Mouse (Mus musculus): ENCODE measurements at regions not wholly inside any gene's neighbourhood (a gene's known extent, or its start where the extent isn't known, plus 50 kb on each side); places are given as distances from the start of the nearest gene placed in this dataset.

DNA sequence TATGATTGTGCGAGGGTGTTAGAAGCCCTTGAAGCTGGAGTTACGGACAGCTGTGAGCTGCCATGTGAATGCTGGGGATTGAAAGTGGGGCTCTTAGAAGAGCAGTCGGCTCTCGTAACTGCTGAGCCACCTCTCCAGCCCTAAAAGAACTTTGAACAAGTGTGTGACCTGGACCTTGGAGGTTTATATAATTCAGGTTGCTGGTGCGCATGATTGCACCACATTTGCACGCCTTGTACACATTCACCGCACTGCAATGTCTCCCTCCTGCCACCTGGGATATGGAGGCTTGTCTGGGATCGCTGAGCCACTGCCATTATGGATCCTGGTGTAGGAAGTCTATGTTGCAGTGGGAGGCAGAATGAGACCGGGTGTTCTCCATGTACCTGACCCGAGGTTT is 73.6 kb upstream of the Sox4 start:
- no peak for DNase-seq

DNA sequence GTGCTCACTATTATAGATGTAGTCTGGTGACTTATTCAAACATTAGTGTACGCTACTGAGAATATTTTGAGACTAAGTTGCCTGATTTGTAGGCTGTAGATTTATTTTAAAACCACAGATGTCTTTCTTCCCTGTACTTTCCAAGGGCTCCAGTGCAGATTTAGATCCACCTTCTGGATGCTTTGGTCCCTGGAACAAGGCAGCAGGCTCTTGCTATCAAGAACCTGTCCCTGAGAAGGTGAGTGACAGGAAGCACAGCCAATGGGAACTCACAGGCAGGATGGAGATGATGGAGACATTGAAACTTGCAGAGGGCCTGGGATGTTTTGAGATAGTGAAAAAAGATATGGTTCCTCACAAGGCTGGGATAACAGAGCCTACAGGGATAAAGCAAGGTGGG is 70.0 kb upstream of the Sox4 start:
- intact Hi-C loops (cut with DNase I) = no loop called here
- no peak for DNase-seq

More for the DNA sequence above, 73.6 kb upstream of the Sox4 start:
- intact Hi-C loops (cut with DNase I) = no loop called here

GRCm38 (mm10) chr13:29019839-29020238 is 66.3 kb upstream of the Sox4 start:
- no peak for DNase-seq
- intact Hi-C loops (cut with DNase I) = no loop called here

DNA sequence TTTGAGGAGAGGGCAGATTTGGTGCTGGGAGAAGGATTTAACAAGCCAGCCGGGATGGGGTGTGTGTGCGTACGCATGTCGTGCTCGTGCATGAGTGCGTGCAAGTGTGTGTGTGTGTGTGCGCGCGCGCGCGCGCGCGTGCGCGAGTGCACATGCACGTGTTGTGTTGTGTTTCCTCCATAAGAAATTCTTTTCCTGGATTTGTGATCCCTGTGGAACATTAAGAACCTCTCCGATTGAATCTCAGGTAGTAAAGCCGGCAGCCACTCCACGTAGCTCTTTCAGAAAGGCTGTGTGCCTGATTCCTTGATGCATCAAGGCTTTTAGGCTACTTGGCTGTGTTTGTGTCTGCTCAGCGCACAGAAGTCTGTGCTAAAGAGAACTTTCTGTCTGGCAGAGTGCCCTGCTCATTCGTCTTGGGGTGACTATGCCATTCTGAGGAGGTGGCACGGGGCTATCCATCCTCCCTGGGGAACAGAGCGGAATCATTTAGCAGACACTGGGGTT is 62.7 kb upstream of the Sox4 start:
- intact Hi-C loops (cut with DNase I) = no loop called here
- no peak for DNase-seq

DNA sequence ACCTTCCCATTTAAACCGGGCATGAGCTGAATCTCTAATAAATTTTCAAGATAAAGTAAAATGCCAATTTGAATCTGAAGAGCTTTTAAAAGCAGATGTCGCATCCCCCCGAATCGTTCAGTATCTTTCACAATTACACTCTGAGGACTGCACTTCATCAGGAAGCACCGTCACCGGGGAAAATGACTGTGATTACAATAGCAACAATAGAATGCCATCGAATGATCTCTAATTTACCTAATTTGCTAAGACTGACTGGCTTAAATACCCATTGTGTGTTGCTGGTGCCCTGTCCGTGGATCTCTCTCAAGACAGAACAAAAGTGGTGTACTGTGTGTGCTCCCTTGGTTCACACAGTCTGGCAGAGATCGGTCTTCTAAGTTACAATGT is 62.1 kb upstream of the Sox4 start:
- intact Hi-C loops (cut with DNase I) = no loop called here
- no peak for DNase-seq

- intact Hi-C loops (cut with DNase I) = no loop called here
- DNase-seq = no peak
Measured at GRCm38 (mm10) chr13:29014827-29015604, 61.5 kb upstream of the Sox4 start.

DNA sequence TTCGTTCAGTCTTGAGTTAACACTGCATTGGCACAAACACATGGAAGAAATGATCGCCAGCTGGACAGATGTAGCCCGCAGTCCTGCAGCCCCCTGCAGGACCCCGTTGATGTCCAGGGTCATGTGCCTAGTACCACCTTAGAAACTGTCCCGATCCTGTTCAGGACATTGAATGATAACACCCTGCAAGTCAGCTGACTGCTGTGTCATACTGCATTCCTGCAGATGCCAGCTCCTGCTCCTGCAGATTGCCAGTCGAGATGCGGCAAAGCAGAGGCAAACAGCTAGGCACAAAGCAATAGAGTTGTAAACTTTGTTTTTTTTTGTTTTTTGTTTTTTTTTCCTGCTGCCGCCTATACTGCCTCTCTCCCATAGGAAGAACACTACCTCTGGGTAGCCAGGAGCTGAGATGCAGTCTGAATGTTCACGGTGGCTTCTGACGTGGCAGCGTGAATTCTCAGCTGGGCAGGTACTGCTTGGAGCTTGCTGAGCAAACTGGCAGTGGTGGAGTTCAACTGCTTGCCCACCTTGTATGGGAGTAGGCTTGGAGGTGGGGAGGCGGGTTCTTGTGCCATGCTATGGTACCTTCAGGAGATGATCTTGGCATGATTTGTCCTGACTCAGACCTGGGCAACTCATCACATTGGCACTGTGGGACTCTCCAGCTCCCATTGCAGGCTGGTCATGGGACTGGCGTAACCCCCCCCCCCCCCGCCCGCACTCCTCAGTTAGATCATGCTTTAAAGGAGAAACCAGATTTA is 60.7 kb upstream of the Sox4 start:
- no peak for DNase-seq
- intact Hi-C loops (cut with DNase I) = no loop called here

DNA sequence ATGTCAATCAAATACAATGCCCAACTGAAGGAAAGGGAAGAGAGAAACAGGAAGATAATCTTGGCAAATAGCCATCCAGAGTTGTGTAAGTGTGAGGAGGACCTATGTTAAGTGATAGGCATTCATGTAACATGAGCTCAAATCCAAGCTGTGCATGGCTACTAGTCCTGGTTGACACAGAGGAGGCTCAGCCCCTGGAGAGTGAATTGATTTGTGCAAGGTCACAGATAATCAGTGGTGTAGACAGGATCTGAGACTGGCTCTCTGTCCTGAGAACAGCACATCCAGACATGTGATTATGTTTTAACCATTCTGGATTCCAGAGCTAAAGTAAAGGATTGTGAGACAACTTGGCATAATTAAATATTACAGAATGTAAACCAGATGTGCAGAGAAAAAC is 53.0 kb upstream of the Sox4 start:
- DNase-seq = no peak
- intact Hi-C loops (cut with DNase I) = no loop called here
